Mouse (Mus musculus) embryonic stem cell, embryonic (primary cell): Measurements from ENCODE around the gene Vmn1r212.
"Not testable (repeated sequence)": the region's sequence is repeated elsewhere in the genome, so short reads cannot be mapped to it uniquely, and the experiment has no call there.

Source experiments
- CTCF ChIA-PET, 4 experiments: fragments of 300-600 bp in 2 of 4; fragments of 350-600 bp in 2 of 4; sonication (Branson Sonifier 250); formaldehyde crosslinking; loops; one replicate each; lab custom pipeline; 2022; ENCODE audit warnings: inconsistent platforms in 2 of 4; lab: Charles Lee
- POLR2A ChIA-PET, 4 experiments: fragments of 300-600 bp in 2 of 4; fragments of 350-600 bp in 2 of 4; sonication (Branson Sonifier 250); formaldehyde crosslinking; loops; one replicate each; lab custom pipeline; 2022; ENCODE audit warnings: antibody characterized with exemption in 4 of 4, inconsistent platforms in 1 of 4; lab: Charles Lee

Vmn1r212 gene

DNA sequence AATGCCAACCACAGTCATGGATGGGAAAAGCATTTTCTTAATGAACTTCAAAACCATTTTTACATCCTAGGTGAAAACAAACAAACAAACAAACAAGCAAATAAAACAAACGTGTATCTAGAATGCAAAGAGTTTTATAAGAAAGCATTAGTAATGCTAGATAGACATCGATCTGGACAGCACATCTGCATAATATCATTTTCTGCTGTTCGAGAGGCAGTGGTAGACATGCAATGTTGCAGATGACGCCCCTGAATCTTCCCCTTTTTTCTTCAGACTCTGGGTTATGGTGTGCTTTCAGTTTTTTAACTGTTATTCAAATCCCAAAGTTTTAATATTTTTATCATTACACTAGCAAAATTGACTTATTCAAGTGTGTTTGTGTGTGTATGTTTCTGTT lies at the start of gene Vmn1r212:
Vmn1r212 (minus strand) TSS at position 101 of the 400 bp plus-strand sequence.
- ChIA-PET POLR2A (no interaction called here), CTCF (no interaction called here)

DNA sequence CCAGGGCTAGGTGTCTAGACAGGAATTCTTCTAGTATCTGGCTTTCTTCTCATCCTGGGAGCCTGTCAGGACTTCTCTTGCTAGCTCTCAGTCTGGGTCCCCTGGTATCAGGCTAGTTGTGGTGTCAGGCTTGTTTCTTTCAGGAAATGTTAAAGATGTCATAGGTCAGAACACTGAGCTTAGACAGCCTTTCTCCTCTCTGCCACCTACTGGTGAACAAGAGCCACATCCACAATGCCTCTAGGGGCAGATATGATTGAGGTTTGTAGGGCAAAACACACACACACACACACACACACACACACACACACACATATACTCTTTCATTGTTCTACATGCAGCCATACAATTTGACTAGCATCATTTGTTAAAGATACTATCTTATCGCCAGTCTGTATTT lies 4.7 kb downstream of the Vmn1r212 start:
- CTCF ChIA-PET: interaction anchor here in 3 of 4 experiments (0.6 to 1.1 kb wide), 6 partner anchors 131 to 1006 kb away, joined by 3 to 11 read pairs (median 4); no protein-coding TSS in a partner anchor
- POLR2A ChIA-PET: interaction anchor here in 2 of 4 experiments (1.1 to 1.2 kb wide), 2 partner anchors 33 to 35 kb away, joined by 3 read pairs; no protein-coding TSS in a partner anchor

DNA sequence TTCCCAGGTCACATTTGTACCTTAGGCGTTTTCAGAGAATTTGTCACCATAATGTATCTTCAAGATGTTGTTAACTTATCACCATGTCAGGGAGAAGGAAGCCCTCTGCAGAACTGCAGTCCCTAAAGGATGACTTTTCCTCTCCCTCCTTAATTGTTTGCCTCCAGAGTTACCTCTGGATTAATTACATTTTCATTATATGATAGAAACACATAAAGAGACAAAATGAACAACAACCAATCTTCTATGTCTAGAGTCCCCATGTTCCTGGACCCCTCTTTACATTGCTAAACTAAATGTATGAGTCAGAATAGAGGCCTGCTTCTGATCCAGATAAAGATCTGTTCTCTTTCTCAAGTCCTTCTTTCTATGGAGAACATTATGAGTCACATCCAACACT lies 26.5 kb downstream of the Vmn1r212 start, which contains the start of gene Vmn1r211:
Vmn1r211 (minus strand) TSS at position 101 of the 400 bp plus-strand sequence.
- POLR2A ChIA-PET: no interaction called here
- CTCF ChIA-PET: no interaction called here

DNA sequence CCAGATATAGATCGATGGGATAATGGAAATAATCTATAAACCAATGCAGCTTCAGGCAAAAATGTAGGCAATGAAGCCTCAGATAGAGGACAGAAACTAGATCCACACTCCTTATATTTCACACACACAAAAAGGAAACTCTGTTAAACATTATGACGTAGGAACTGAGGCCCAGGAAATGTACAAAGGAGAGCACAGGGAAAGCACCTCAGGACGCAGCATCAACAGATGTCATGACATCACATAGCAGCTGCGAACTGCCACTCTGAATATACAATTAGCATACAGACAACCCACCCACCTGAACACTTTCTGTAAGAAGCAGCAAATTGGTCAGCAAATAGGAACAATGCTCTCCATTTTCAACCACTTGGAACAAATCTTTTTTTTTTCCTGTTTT lies 29.2 kb downstream of the Vmn1r212 start:
- CTCF ChIA-PET: no interaction called here
- POLR2A ChIA-PET: no interaction called here

DNA sequence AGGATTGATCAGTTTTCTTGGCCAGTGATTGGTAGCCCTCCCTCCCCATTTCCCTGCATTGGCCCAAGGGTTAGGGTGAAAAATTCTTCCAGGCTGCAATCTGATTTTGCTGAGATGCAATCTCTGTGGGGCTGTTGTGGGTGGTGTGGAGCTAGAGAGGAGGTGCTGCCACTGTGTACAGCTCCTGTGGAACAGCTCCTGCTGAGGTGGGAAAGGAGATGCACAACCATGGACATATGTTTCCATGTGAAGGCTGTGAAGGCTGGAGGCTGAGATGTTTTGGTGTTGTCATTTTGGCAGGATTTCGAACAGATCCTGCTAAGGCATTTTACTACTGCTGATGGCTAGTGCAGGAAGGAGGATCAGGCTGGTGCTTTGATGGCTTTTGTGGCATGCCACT lies 37.2 kb downstream of the Vmn1r212 start:
- ChIA-PET POLR2A (interaction anchor here in 1 of 4 experiments (1.1 kb wide), 1 partner anchor 33 kb away, joined by 3 read pairs; no protein-coding TSS in a partner anchor), CTCF (no interaction called here)

DNA sequence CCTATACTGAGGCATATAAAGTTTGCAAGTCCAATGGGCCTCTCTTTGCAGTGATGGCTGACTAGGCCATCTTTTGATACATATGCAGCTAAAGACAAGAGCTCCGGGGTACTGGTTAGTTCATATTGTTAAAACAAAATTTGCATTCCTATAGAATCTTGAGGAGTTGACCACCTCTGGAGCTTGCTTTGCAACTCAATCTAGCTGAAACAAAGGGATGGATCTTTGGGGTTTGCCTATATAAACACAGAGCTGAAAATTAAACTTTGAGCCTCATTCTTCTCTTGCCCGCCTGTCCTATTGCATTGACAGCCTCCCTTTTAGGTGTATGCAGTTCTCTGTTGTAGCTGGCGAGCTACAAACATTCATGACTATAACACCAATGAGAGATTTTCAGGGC lies 39.7 kb downstream of the Vmn1r212 start:
- POLR2A ChIA-PET: interaction anchor here in 2 of 4 experiments (0.6 to 1.1 kb wide), 2 partner anchors 35 to 193 kb away, joined by 3 to 9 read pairs; no protein-coding TSS in a partner anchor
- CTCF ChIA-PET: not testable (repeated sequence)
